Mouse (Mus musculus): ENCODE data around the gene Gap43. TPM values are rescaled to one million over a fixed set of nuclear protein-coding genes. Genes with fewer than 3 reads are reported as not detected.
"Not testable (repeated sequence)": the region's sequence is repeated elsewhere in the genome, so short reads cannot be mapped to it uniquely, and the experiment has no call there.

The Gap43 gene
- 10 to 100 TPM; 37.6 to 69.0 TPM for total RNA-seq (2021)
- long read RNA-seq, experiment 1, transcript Gap43-201 (3 exons, 1,420 nt): major isoform, 32 of 33 reads
- long read RNA-seq, experiment 1, partial matches to known transcripts: 0 of 33 reads
- long read RNA-seq, experiment 1, other reads (novel, unspliced or antisense): 1 of 33 reads
- long read RNA-seq, experiment 2, transcript Gap43-201 (3 exons, 1,420 nt): major isoform, 97 of 100 reads
- long read RNA-seq, experiment 2, partial matches to known transcripts: 2 of 100 reads
- long read RNA-seq, experiment 2, other reads (novel, unspliced or antisense): 1 of 100 reads

DNA sequence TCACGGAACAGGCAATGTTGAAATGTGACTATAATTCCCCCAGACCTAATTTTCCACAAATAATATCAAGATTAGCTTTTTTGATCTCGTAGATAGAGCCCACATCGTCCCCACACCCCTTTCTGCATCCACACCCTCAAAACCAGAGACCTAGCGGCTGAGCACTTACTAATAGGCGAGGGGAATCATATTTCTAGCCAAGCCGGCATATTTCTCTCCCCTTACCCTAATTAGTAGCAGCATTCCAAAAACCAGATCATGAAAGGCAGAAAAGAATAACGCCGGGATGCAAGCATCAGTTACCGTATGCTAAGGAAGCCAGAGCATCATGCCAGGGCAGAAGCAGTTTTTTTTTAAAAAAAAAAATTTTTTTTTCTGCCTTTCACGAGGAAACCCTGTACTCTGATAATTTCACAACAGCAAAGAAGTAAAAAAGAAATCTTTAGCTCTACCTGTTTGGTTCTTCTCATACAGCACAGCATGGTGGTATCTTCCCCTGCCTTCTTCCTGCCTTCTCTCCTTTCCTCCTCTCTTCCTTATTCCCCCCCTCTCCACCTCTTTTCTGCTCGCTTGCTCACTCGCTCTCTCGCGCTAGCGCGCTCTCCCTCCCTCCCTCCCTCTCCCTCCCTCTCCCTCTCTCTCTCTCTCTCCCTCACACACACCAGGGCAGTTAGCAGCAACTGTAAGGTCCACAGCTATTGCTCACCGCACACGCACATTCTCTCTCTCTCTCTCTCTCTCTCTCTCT, at the start of gene Gap43:
Gene Gap43 (minus strand): TSS at position 631 of the 748 bp plus-strand sequence.
- DNase-seq (ENCODE audit: low spot score in 2 of 2): no peak

DNA sequence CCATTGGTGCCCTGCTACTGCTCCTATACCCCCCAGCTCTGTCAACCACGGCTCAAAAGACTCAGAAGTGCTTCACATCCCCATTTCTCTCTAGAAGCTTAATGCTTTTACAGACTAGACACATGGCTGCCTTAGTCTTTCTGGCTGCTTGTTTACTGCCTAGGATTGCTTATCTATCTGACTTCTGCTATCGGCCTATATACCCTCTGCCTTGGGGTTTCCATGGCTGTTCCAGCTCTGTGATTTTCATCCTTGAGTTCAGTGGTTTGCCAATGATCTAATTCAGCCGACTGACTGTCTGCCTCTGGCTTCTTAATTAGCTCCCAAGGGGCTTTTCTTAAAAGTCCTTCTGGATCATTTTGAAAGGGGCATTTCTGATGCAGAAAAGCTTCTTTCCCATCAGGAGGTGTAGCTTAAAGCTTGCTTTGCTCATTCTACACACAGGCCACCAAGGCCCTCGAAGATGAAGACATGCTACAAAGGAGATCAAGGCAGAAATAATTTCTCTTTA, 40.9 kb upstream of the Gap43 start:
- DNase-seq (ENCODE audit: low spot score in 2 of 2): no peak

DNA sequence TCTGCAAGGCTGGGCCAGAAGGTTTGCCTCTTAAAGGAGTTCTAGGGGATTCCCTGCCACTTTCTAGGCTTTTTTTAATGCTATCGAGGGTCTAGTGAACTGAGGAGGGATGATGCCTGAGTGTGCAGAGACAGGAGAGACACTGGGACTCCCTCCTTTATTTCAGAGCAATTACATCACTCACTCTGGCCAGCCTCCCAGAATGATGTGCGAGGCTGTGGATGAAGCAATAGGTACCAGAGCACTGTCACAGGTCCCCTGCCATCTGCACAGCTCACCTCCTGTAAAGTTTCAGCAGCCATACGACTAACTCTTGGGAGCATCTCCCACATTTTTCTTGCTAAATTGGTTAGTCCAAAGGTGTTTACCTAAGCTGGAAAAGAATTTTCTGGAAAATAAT, 40.2 kb upstream of the Gap43 start:
- DNase-seq (ENCODE audit: low spot score in 2 of 2): no peak

- no peak for DNase-seq (ENCODE audit: low spot score in 2 of 2)
Measured at GRCm38 (mm10) chr16:42370148-42370547, 29.7 kb upstream of the Gap43 start.

- no peak for DNase-seq (ENCODE audit: low spot score in 2 of 2)
Measured at GRCm38 (mm10) chr16:42369346-42369745, 28.9 kb upstream of the Gap43 start.

GRCm38 (mm10) chr16:42360061-42360460, 19.6 kb upstream of the Gap43 start:
- no peak for DNase-seq (ENCODE audit: low spot score in 2 of 2)

DNA sequence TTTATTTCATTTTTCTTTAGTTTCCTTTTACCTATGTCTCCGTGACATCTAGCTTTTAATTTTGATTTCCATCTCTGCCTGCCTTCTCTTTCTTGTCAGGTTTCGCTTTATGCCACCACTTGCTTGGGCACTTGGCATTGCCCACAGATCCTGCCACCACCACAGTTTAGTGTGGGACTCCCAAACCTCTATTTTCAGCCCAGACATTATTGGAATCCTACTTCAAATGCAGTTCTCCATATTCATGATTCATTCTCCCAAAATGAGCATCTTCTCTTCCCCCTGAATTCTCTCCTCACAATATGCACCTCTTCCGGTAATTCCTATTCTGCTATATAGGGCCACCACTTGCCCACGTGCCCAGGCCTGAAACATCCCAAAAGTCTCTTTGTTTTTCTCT, 17.6 kb upstream of the Gap43 start:
- DNase-seq (ENCODE audit: low spot score in 2 of 2): no peak

DNA sequence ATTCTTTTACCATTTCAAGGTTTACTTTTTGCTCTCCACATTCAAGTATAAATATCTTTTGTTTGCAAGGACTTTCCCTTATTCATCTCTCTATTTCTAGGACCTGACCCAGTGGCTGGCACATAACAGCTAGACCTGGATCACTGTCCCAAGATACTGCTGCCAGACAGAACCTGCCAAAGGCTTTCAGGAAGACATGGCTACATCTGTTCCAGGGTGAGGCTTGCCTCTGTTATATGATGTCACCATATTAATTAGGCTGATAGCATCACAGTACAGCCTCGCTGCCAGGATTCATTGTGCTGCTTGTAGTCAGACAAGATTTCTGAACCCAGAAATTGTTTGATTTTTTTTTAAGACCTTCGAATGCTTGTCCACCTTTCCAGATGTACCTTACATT, 9.6 kb upstream of the Gap43 start:
- no peak for DNase-seq (ENCODE audit: low spot score in 2 of 2)

GRCm38 (mm10) chr16:42340865-42341264, 414 bp upstream of the Gap43 start:
- DNase-seq (ENCODE audit: low spot score in 2 of 2): not testable (repeated sequence)

DNA sequence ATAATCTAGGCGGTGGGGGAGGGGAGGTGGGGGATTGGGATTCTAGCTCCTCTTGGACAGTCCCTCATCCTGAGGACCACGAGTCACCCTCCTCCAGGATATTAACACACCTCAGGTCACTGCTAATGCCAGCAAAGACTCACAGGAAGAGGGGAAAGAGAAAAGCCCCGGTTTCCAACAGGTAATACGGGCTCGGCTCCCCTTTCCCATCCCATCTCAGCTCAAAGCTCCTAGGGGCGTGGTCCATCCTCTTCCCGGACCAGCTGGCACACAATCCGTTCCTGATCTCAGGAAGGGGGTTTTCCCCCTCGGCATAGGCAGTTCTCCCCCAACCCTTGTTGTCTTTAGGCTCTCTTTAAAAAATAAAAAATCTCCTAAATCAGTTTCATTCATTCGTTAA, 939 bp downstream of the Gap43 start:
- DNase-seq (ENCODE audit: low spot score in 2 of 2): no peak

DNA sequence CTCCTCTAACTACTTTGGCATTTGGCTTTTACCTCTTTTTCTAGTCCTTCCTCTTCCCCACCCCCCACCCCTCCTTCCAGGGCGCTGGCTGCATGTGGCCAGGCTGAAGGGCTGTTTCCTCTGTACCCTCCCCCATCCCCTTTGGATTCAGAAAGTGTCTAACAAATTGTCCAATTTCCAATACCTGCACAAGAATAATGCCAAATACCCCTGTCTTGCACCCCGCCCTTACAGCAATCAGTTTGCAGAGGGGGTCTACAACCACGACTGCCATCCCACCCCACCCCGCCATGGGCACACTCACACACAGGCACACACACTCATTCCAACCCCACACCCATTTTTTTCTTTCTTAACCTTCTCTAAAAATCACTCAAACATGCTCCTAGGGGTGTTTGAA, 1.5 kb downstream of the Gap43 start:
- no peak for DNase-seq (ENCODE audit: low spot score in 2 of 2)

GRCm38 (mm10) chr16:42338342-42338741, 2.1 kb downstream of the Gap43 start:
- DNase-seq (ENCODE audit: low spot score in 2 of 2): no peak

DNA sequence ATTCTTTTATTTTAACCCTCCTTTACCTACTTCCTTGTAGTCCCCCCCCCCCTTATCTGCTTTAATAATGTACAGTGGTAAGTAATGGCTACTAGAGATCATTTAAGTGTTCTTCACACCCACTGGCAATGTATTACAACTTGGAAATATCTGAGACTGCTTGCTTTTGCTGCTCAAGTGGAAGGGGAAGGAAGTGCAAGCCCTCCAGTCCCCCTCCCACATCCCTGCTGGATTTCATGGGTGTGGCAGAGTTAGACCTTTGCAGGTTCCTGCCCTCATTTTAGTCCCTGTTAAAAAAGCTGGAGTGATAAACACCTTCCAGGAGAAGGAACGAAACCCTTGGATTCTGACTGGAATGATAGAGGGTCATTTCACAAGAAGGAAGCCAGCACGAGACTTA, 2.8 kb downstream of the Gap43 start:
- DNase-seq (ENCODE audit: low spot score in 2 of 2): no peak

DNA sequence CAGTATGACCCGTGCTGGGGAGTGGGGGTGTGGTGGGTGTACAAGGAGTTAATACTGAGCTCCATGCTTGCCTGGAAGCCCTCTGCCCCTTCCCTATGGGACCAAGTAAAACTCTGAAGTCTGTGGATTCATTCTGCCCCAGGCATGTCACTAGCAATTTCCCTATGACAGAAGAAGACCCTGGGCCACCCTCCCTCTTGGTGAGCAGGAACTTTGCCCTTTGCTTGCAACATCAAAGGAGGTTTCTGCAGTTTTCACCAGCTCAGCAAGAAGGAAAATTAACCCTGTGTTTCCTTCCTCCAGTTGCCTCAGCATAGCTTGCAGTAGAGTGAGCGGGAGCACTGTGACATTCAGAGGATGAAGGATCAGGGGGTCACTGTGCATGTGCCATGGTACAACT, 3.8 kb downstream of the Gap43 start:
- DNase-seq (ENCODE audit: low spot score in 2 of 2): no peak

DNA sequence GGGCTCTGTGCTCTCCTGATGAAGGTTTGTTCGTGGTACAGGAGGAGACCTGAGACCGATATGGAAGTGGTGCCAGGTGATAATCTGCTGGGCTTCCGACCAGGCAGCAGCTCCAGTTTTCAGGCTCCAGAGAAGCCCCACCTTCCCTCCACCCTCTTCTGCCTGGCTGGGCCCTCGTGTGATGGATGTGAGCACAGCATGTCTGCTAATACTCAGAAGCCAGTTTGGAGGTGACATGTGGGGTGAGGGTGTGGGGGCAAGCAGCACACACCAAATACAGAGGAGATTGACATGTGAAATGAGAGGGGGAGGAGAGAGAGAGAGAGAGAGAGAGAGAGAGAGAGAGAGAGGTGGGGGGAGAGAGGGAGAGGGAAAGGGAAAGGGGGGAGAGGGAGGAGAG, 8.1 kb downstream of the Gap43 start:
- DNase-seq (ENCODE audit: low spot score in 2 of 2): no peak

GRCm38 (mm10) chr16:42326191-42326590, 14.3 kb downstream of the Gap43 start:
- DNase-seq (ENCODE audit: low spot score in 2 of 2): no peak

DNA sequence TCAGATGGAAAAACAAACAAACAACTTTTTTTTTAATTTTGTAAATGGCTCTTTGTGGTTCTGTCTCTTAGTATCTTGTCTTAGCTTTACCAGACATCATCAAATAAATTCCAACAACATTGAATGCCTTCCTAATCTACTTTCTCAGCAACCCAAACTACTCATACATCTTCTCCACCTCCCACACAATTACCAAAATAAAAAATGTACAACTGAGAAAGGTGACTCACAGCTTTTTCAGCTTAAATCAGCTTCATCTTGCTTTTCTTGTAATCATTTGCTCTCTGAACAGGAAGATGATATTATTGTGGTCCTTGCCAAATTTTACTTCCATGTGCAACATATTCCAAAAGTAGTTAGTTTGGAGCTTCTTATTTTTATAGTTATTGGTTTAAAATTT, 14.9 kb downstream of the Gap43 start:
- DNase-seq (ENCODE audit: low spot score in 2 of 2): no peak

DNA sequence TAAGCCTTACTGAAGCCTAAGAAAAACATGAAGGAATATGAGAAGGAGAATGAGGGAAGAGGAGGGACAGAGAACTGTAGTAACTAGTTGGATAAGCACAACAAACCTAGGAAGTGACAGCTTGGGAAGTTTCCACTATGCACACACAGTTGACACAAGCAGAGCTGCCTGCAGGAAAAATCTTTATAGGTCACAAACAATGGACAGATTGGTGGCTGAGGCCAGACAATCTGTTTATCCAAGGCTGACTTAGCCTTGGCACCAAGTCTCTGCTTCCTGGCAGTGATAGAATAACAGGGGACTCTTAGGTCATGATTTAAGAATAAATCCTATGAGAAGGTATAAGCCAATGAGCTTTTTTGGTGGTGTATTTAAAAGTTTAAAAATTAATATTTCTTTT, 20.6 kb downstream of the Gap43 start:
- DNase-seq (ENCODE audit: low spot score in 2 of 2): no peak

- DNase-seq (ENCODE audit: low spot score in 2 of 2): no peak
Measured at GRCm38 (mm10) chr16:42319365-42319764, 21.1 kb downstream of the Gap43 start.

DNA sequence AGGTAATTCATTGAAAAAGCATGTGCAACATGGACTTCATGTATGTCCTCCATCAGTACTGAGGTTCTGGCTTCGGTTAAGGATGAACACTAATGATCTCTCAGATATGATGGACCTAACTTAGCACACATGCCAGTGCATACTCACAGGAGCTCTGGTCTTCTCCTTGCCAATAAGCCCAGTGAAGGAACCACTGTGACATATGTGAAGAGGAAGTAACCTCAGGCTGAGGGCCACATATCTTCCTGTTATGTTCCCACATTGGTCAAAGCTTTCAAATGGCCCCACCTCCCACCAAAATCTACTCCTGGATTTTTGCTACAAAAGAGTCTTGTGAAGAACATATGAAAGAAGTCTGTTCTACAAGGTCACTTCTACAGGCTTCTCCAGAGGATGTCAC, 28.3 kb downstream of the Gap43 start:
- DNase-seq (ENCODE audit: low spot score in 2 of 2): no peak

- no peak for DNase-seq (ENCODE audit: low spot score in 2 of 2)
Measured at GRCm38 (mm10) chr16:42308761-42309160, 31.7 kb downstream of the Gap43 start.

DNA sequence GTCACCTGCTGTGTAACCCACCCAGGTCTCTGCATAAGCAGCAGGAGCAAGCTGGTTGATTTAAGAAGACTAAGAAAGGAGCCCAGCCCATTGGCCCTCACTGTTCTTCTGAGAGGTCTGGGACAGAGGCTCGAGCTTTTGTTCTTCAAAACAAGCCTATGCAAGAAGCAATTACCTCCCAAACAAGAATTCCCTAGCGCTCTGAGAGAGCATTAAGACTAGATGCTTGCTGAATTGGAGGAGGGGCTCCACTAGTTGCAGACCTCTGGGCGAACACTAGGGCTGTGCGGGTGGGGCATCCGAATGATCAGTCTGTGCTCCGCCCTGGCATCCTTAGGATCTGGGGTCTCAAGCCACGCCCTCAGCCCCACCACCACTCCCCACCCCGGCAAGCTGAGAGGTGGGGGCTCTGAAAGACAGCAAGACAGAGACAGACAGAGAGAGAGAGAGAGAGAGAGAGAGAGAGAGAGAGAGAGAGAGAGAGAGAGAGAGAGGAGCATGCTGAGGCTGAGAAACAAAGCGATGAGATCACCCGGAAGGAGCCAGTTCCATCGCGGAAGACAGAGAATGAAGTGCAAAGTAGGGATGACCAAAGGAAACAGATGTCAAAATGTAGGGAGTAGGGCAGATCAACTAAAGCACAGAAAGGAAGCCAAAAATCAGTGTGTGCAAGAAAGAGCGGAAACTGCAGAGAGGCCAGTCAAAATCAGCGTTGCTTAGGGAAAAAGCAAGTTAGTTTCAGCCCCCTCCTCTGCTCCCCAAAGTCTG, 34.3 kb downstream of the Gap43 start:
- DNase-seq (ENCODE audit: low spot score in 2 of 2): no peak

Data from adrenal gland, postnatal 4 days (tissue).